Mouse (Mus musculus) liver, postnatal 0 days (tissue): ENCODE results near the gene Aph1a.

ENCODE experiments used
- CTCF ChIP-seq: sonication (generic); IDR thresholded peaks from 2 replicates; pipeline ENCODE4 v1.5.1; 2016; ENCODE audit warnings: antibody characterized with exemption, low read depth
- EP300 ChIP-seq: IDR thresholded peaks from 2 replicates; pipeline ENCODE4 v1.6.1; 2016; ENCODE audit warnings: antibody characterized with exemption, low read depth, mild to moderate bottlenecking

DNA sequence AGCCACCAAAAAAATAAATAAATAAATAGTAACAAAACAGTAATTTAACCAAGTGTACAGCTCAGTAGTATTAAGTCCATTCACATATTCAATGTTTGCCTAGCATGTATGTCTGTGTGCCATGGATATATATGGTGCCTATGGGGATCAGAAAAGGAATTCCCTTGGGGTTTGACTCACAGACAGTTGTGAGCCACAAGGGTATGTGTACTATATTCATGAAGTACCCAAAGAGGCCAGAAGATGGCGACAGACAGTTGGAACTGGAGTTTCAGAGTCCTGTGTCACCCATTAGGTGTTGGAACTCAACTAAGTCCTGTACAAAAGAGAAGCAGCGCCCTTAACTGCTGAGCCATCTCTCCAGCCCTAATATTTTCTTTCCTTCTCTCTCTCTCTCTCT lies 32.0 kb upstream of the Aph1a start:
- no peak for TF ChIP-seq EP300
- TF ChIP-seq CTCF = peak; percentile 89
